Mouse (Mus musculus) forebrain, embryonic 15.5 days (tissue): ENCODE data around the gene Tbc1d10c. TPM values are rescaled to one million over a fixed set of nuclear protein-coding genes. Genes with fewer than 3 reads are reported as not detected.

Experiments used
- ATAC-seq: fragments of 200-750 bp; cut with Nextera tagmentation; replicated peaks from 2 replicates; pipeline ENCODE4 v1.8.0; 2017; ENCODE audit warnings: mild to moderate bottlenecking, moderate TSS enrichment, moderate library complexity
- H3K27ac ChIP-seq: fragments of 300-500 bp; sonication (generic); replicated peaks from 2 replicates; pipeline ENCODE4 v1.5.1; 2015; ENCODE audit warnings: mild to moderate bottlenecking, inconsistent platforms
- H3K27me3 ChIP-seq: fragments of 300-500 bp; sonication (generic); 2 replicates; pipeline ENCODE4 v1.6.1; 2015; ENCODE audit warnings: inconsistent platforms
- H3K36me3 ChIP-seq: fragments of 300-500 bp; sonication (generic); 2 replicates; pipeline ENCODE4 v1.6.1; 2015; ENCODE audit warnings: mild to moderate bottlenecking, inconsistent platforms
- H3K4me1 ChIP-seq: fragments of 300-500 bp; sonication (generic); 2 replicates; pipeline ENCODE4 v1.6.1; 2015; ENCODE audit warnings: inconsistent platforms
- H3K4me2 ChIP-seq: fragments of 300-500 bp; sonication (generic); replicated peaks from 2 replicates; pipeline ENCODE4 v1.6.1; 2015; ENCODE audit warnings: mild to moderate bottlenecking, inconsistent platforms
- H3K4me3 ChIP-seq: fragments of 300-500 bp; sonication (generic); 2 replicates; pipeline ENCODE4 v1.5.1; 2015; ENCODE audit warnings: mild to moderate bottlenecking, inconsistent platforms
- H3K9ac ChIP-seq: fragments of 300-500 bp; sonication (generic); replicated peaks from 2 replicates; pipeline ENCODE4 v1.6.1; 2015; ENCODE audit warnings: mild to moderate bottlenecking, inconsistent platforms
- H3K9me3 ChIP-seq: fragments of 300-500 bp; sonication (generic); 2 replicates; pipeline ENCODE4 v1.6.1; 2016; ENCODE audit warnings: inconsistent platforms
- WGBS: fragments of 180-500 bp; shearing (Covaris S2); methylation state at CpG from one replicate; pipeline ENCODE4 v1.1.7; 2015; ENCODE audit warnings: mixed read lengths; 5-methylcytosine and 5-hydroxymethylcytosine counted together
- polyA plus RNA-seq: library from polyadenylated mRNA; unstranded; fragments of >200 nt; fragmentation: Nextera tagmentation; extraction: Ambion mirVana; gene quantifications from 2 replicates; pipeline ENCODE4 v1.2.1, GENCODE M21; 2015

The Tbc1d10c gene
- polyA plus RNA-seq, 1 experiment from 2014 or later = 0.70 TPM

GRCm38 (mm10) chr19:4164100-4164499 is 27.0 kb downstream of the Tbc1d10c start:
- no peak overlapping the region for H3K4me2 ChIP-seq
- ATAC-seq = no peak
- no peak overlapping the region for H3K4me3 ChIP-seq
- H3K9me3 ChIP-seq = no peaks in the 10 kb centered on the region
- WGBS = 81% methylated on average over 3 of the region's 3 CpGs
- H3K4me1 ChIP-seq = peaks cover 19% of the 10 kb centered on the region
- no peak overlapping the region for H3K27ac ChIP-seq
- no peaks in the 10 kb centered on the region for H3K27me3 ChIP-seq
- H3K36me3 ChIP-seq = peaks cover 20% of the 10 kb centered on the region
- no peak overlapping the region for H3K9ac ChIP-seq

GRCm38 (mm10) chr19:4163543-4163887 is 27.6 kb downstream of the Tbc1d10c start:
- peaks cover 15% of the 10 kb centered on the region for H3K4me1 ChIP-seq
- WGBS = 29% methylated on average over 4 of the region's 4 CpGs
- peak overlapping the region; percentile 75 for H3K4me3 ChIP-seq
- H3K9ac ChIP-seq = peak overlapping the region; percentile 44
- no peaks in the 10 kb centered on the region for H3K27me3 ChIP-seq
- peak overlapping the region; percentile 81 for H3K27ac ChIP-seq
- H3K9me3 ChIP-seq = no peaks in the 10 kb centered on the region
- H3K36me3 ChIP-seq = peaks cover 26% of the 10 kb centered on the region
- H3K4me2 ChIP-seq = peak overlapping the region; percentile 52
- peak; percentile 42; the same call in 1 of the 2 replicates for ATAC-seq

GRCm38 (mm10) chr19:4162646-4163542 is 28.2 kb downstream of the Tbc1d10c start, which contains the start of gene Rps6kb2:
TSS of gene Rps6kb2 (minus strand) at chr19:4163354.
- Histone ChIP-seq H3K36me3 (peaks cover 32% of the 10 kb centered on the region), H3K27me3 (no peaks in the 10 kb centered on the region), H3K4me1 (peaks cover 14% of the 10 kb centered on the region), H3K4me2 (peak within 1 kb of the TSS; percentile 92), H3K27ac (peak within 1 kb of the TSS; percentile 81), H3K9me3 (no peaks in the 10 kb centered on the region), H3K4me3 (peak within 1 kb of the TSS; percentile 75), H3K9ac (peak within 1 kb of the TSS; percentile 72)
- ATAC-seq = peak; percentile 93
- 7% methylated on average over 42 of the region's 42 CpGs for WGBS

GRCm38 (mm10) chr19:4159049-4159448 is 32.0 kb downstream of the Tbc1d10c start:
- 98% methylated on average over 8 of the region's 8 CpGs for WGBS
- Histone ChIP-seq H3K4me3 (no peak overlapping the region), H3K27me3 (no peaks in the 10 kb centered on the region), H3K4me1 (peaks cover 14% of the 10 kb centered on the region), H3K4me2 (no peak overlapping the region), H3K36me3 (peaks cover 50% of the 10 kb centered on the region), H3K27ac (no peak overlapping the region), H3K9me3 (no peaks in the 10 kb centered on the region), H3K9ac (no peak overlapping the region)
- ATAC-seq = no peak

- H3K9ac ChIP-seq = no peak overlapping the region
- H3K9me3 ChIP-seq = no peaks in the 10 kb centered on the region
- H3K27me3 ChIP-seq = no peaks in the 10 kb centered on the region
- H3K4me1 ChIP-seq = no peaks in the 10 kb centered on the region
- ATAC-seq = no peak
- H3K4me3 ChIP-seq = no peak overlapping the region
- H3K27ac ChIP-seq = no peak overlapping the region
- H3K36me3 ChIP-seq = peaks cover 50% of the 10 kb centered on the region
- WGBS = 92% methylated on average over 12 of the region's 12 CpGs
- H3K4me2 ChIP-seq = no peak overlapping the region
These were observed 34.3 kb downstream of the Tbc1d10c start for GRCm38 (mm10) chr19:4156771-4157170.

- Histone ChIP-seq H3K4me3 (no peak overlapping the region), H3K27ac (no peak overlapping the region), H3K4me2 (no peak overlapping the region), H3K27me3 (no peaks in the 10 kb centered on the region), H3K4me1 (no peaks in the 10 kb centered on the region), H3K9me3 (no peaks in the 10 kb centered on the region), H3K9ac (no peak overlapping the region), H3K36me3 (peaks cover 48% of the 10 kb centered on the region)
- no peak for ATAC-seq
- WGBS = 68% methylated on average over 20 of the region's 20 CpGs
These were observed 35.0 kb downstream of the Tbc1d10c start for GRCm38 (mm10) chr19:4156073-4156579.

GRCm38 (mm10) chr19:4155223-4156072 is 35.6 kb downstream of the Tbc1d10c start:
- Histone ChIP-seq H3K4me1 (no peaks in the 10 kb centered on the region), H3K9ac (no peak overlapping the region), H3K4me3 (no peak overlapping the region), H3K36me3 (peaks cover 45% of the 10 kb centered on the region), H3K27ac (no peak overlapping the region; the same call in 1 of the 2 replicates), H3K9me3 (no peaks in the 10 kb centered on the region), H3K4me2 (no peak overlapping the region), H3K27me3 (no peaks in the 10 kb centered on the region)
- no peak for ATAC-seq
- 71% methylated on average over 6 of the region's 6 CpGs for WGBS

GRCm38 (mm10) chr19:4154437-4155222 is 36.5 kb downstream of the Tbc1d10c start:
- no peak overlapping the region for H3K4me3 ChIP-seq
- no peaks in the 10 kb centered on the region for H3K27me3 ChIP-seq
- WGBS = 84% methylated on average over 13 of the region's 13 CpGs
- peaks cover 41% of the 10 kb centered on the region for H3K36me3 ChIP-seq
- H3K9ac ChIP-seq = no peak overlapping the region
- no peaks in the 10 kb centered on the region for H3K9me3 ChIP-seq
- H3K4me1 ChIP-seq = peaks cover 7% of the 10 kb centered on the region
- no peak overlapping the region for H3K27ac ChIP-seq
- ATAC-seq = no peak
- no peak overlapping the region for H3K4me2 ChIP-seq

- peaks cover 27% of the 10 kb centered on the region for H3K36me3 ChIP-seq
These were observed 37.8 kb downstream of the Tbc1d10c start, which contains the start of gene Ptprcap for GRCm38 (mm10) chr19:4153232-4153654. TSS of gene Ptprcap (plus strand) at chr19:4153604.

GRCm38 (mm10) chr19:4152445-4153231 is 38.4 kb downstream of the Tbc1d10c start:
- 93% methylated on average over 8 of the region's 8 CpGs for WGBS
- Histone ChIP-seq H3K27me3 (no peaks in the 10 kb centered on the region), H3K27ac (no peak overlapping the region), H3K4me2 (no peak overlapping the region), H3K4me3 (no peak overlapping the region), H3K36me3 (peaks cover 21% of the 10 kb centered on the region), H3K9ac (no peak overlapping the region), H3K9me3 (no peaks in the 10 kb centered on the region), H3K4me1 (peaks cover 22% of the 10 kb centered on the region)
- no peak for ATAC-seq

More at GRCm38 (mm10) chr19:4153232-4153654, 37.8 kb downstream of the Tbc1d10c start, which contains the start of gene Ptprcap:
- ATAC-seq = no peak
- no peaks in the 10 kb centered on the region for H3K27me3 ChIP-seq
- H3K4me1 ChIP-seq = peaks cover 16% of the 10 kb centered on the region
- H3K27ac ChIP-seq = no peak within 1 kb of the TSS
- H3K9ac ChIP-seq = no peak within 1 kb of the TSS
- H3K4me3 ChIP-seq = no peak within 1 kb of the TSS
- H3K9me3 ChIP-seq = no peaks in the 10 kb centered on the region
- no peak within 1 kb of the TSS for H3K4me2 ChIP-seq
- 80% methylated on average over 11 of the region's 11 CpGs for WGBS

GRCm38 (mm10) chr19:4151898-4152297 is 39.2 kb downstream of the Tbc1d10c start:
- Histone ChIP-seq H3K36me3 (peaks cover 14% of the 10 kb centered on the region), H3K27me3 (no peaks in the 10 kb centered on the region), H3K9ac (no peak overlapping the region), H3K9me3 (no peaks in the 10 kb centered on the region), H3K4me1 (peaks cover 24% of the 10 kb centered on the region), H3K4me2 (no peak overlapping the region), H3K27ac (no peak overlapping the region), H3K4me3 (no peak overlapping the region)
- ATAC-seq = no peak
- 91% methylated on average over 5 of the region's 5 CpGs for WGBS
